Mouse (Mus musculus) stomach, postnatal 0 days (tissue): Measurements from ENCODE around the gene Tmem88.

Experiments
- CTCF ChIP-seq: IDR thresholded peaks from 2 replicates; pipeline ENCODE4 v1.5.1; 2016; ENCODE audit warnings: antibody characterized with exemption, low read depth, mild to moderate bottlenecking, moderate library complexity
- EP300 ChIP-seq: optimal IDR thresholded peaks from 2 replicates; pipeline ENCODE3; 2016; ENCODE audit warnings: antibody characterized with exemption

DNA sequence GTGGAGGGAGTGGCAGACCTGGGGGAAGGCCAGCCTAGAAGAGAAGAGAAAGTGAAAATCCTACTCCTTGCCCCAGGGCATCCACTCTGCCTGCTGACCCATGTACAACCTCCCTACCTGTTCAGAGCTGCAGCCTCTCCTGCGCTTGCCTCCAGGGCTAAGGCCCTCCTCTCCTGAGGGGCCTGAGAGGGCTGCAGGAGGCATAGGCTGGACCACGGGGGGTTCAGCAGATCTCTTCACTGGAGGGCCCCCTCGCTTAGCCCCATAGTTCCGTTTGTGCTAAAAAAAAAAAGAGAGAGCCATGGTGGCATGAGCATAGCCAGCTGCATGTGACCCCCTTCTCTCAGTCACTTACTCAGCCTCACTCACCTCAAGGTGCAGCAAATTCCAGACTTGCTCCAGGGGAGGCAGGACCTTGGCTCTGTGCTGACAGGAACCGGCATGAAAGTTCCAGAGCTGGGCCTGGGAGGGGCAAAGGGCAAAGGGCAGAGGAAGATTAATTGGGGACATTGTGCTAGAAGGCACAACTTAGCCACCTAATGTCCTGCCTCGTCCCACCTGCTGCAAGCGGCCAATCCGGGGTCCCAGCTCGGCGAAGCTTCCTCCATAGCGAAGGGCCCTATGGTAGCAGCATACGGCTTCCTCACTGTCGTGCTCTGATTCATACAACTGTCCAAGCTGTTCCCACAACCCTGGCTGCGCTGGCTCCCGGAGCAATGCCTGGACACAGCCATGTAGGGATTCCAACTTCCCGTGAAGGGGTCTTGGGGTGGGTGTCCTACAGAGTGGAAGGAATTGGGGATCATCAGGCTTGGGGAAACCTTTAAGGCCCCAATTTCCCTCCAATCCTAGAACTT lies 9.1 kb upstream of the Tmem88 start:
- TF ChIP-seq CTCF (no peak), EP300 (no peak)
